Mouse (Mus musculus): ENCODE results near the gene Dpep3.
A peak's percentile ranks its signal among the peaks of the same experiment; 100 is the strongest.
"Not testable (repeated sequence)": the region's sequence is repeated elsewhere in the genome, so short reads cannot be mapped to it uniquely, and the experiment has no call there.

Gene Dpep3

DNA sequence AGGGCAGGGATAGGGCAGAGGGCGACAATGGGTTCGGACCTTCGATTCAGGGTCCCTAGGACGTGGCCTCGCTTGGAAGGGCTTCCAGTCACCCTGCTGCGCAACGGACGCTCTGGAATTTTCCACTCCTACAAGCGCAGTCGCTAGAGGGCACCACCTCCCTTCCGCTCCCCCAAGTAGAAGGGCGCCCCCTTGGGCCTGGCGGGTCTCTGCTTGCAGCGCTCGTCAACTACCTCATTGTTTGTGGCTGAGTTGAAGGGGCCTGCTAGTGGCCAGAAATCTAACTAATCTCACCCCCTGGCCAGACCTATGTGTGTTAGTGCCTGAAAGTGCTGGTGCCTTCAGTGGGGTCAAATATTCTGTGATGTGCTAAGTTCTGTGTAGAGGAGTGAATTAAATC, at the start of gene Dpep3:
Dpep3 (minus strand) TSS at position 105 of the 400 bp plus-strand sequence.
- DNase-seq (ENCODE audit: extremely low spot score, low read depth, low spot score), result no peak

DNA sequence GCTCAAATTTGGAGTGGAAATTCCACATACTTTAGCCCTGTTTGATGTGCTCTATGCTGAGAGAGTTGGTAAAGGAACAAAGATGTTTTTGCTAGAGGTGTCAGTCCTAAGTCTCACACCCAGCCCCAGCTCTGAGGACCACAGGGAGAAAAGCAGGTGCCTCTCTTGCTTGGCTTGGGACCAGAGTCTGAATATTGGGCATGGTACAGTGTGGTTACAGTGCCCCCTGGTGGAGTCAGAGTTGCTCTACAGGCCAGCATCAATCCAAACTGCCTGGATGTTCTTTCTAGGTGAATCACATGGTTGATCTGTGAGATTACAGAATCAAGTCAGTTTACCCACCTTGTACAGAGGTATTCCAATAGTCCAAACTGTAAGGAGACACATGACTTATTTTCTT, 43.3 kb upstream of the Dpep3 start:
- DNase-seq (ENCODE audit: extremely low spot score, low read depth, low spot score), result peak; percentile 57

DNA sequence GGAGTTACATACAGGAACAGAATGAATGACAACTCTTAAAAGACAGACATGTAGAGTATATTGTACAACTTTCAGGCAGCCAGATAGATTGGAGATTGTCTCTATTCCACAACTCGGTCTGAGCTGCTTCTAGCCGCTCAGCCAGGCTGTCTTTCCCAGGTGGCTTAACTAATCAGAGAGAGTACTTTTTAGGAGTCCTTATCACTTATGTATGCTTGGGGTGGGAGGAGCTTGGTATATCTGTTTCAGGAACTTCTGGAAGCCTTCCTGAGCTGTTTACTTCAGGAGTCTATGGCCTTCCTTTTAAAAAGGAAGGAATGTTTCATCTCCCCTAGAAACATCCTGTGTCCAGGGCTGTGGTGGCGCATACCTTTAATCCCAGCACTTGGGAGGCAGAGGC, 38.8 kb upstream of the Dpep3 start:
- DNase-seq (ENCODE audit: extremely low spot score, low read depth, low spot score), result no peak

DNA sequence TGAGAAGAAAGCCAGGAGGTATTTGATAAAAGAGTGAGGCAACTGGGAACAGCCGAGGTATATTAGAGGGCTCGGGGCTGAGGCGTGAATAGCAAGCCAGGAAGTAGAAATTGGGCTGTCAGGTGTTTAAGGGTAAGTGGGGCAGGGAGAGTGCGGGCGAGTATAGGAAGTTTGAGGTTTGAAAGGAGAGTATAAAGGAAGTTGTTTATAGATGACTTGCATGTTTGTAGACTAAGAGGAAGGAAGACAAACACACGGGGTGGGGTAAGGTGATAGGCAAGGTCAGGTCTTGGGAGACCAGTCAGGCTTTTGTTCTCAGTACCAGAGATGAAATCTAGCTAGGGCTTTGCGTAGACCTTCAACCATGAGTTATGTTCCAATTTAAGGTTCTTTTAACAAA, 37.9 kb upstream of the Dpep3 start:
- no peak for DNase-seq (ENCODE audit: extremely low spot score, low read depth, low spot score)

DNA sequence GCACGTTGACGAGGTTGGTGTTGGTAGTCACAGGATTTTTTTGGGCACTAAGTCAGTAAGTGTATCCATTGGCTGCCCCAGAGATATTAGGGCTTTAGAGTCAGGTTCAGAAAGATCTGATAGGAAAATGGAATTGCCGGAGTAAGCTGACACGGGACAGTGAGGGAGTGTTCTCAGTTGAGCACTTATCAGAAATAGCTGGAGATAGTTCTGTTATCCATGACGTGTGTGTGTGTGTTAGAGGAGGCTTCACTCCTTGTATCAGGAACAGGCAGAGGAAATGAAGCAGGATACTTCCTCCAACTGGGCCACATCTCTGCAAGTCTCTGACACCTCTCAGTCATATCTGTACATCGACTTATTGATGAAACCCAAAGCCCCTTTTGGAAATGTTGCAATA, 37.1 kb upstream of the Dpep3 start:
- DNase-seq (ENCODE audit: extremely low spot score, low read depth, low spot score), result no peak

DNA sequence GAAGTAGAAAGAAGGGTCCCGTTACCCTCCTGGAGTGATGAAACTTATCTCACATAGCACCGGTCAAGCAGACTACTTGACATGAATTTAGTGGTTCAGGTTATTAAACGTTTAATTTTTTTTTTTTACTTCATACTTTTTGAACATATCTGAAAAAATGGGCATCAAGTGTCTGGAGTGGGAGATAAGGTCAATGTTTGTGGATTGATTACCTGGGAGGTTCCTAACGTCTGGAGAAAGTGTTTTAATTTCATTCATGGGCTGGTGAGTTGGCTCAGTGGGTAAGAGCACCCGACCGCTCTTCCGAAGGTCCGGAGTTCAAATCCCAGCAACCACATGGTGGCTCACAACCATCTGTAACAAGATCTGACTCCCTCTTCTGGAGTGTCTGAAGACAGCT, 33.0 kb upstream of the Dpep3 start:
- not testable (repeated sequence) for DNase-seq (ENCODE audit: extremely low spot score, low read depth, low spot score)

DNA sequence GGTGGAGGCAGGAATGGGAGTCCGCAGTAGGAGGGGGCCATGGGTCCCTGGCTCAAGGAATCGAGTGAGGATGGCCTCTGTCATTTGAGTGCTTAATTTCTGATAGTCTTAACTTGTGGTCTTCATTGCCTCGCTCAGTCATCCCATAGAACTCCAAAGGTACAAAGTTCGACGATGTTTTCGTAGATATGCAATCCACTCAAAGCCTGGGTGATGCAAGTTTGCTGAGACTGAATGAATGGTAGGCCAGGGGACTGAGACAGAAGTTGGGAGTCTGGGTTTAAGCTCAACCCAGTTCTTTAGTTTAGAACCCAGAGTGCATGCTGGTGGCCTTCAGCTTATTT, 32.4 kb upstream of the Dpep3 start, which contains the start of gene Ddx28:
Ddx28 (minus strand) TSS at position 240 of the 344 bp plus-strand sequence.
- DNase-seq (ENCODE audit: extremely low spot score, low read depth, low spot score), result no peak

DNA sequence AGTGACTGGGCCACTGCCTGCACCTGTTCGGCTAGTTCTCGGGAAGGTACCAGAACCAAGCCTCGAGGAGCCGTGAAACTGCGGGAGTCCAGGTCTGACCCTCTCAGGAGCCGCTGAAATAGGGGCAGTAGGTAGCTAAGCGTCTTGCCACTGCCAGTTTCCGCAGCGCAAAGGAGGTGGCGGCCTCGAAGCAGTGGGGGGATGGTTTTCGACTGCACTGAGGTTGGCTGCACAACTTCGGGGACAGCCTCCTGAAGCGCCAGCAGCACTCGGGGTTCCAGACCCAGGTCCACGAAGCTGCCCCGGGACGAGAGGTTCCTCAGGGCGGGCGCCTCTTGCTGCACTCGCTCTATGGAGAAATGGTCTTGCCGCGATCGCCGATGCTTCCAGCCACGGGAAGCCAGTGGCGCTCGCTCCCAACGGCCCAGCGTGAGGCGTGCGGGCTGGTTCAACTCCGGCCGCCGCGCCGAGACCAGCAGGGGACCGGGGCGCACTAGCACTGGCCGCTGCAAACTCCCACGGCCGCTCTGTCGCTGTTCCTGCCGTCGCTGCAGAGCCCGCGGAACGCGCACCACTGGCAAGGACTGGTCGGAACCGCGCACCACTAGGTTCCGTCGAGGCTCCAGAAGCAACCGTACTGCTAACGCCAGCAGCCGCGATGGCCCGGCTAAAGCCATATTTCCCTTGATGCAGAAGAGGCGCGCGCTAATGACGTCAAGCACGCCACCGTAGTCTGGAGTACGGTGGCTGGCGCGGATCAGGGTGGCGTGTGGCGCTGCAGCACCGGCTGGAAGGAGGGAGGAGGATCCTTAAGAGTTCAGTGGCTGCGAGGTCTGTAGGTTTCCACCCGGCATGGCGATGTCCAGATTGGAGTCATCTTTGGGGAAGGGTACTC, 31.8 kb upstream of the Dpep3 start:
- DNase-seq (ENCODE audit: extremely low spot score, low read depth, low spot score), result peak; percentile 83

DNA sequence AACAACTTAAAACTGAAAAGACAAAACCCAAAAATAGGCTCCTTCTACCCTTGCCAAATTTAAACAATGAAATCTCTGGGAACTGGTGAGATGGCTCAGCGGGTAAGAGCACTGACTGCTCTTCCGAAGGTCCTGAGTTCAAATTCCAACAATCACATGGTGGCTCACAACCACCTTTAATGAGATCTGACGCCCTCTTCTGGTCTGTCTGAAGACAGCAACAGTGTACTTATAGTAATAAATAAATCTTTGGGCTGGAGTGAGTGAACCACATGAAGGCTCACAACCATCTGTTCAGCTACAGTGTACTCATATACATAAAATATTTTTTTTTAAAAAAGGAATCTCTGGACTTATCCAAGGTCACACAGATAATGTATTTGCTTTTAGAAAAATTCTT, 28.7 kb upstream of the Dpep3 start:
- DNase-seq (ENCODE audit: extremely low spot score, low read depth, low spot score), result not testable (repeated sequence)

DNA sequence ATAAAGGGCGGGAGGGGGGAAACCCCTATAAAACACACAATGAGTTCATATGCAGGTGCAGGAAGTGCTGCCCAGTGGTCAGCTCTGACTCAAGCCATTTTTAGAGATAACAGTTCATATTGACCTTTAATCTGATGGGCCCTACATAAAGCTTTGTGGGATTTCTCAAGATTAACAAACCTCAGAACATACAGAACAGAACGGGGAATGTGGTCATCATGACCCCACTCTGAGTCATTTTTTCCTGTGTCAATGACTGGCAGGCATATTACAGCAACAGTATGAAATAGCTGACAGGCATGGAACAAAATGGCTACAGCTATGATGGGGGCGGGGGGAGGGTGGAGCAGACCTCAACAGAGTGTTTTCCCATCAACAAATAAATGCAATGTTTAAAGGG, 27.9 kb upstream of the Dpep3 start:
- no peak for DNase-seq (ENCODE audit: extremely low spot score, low read depth, low spot score)

DNA sequence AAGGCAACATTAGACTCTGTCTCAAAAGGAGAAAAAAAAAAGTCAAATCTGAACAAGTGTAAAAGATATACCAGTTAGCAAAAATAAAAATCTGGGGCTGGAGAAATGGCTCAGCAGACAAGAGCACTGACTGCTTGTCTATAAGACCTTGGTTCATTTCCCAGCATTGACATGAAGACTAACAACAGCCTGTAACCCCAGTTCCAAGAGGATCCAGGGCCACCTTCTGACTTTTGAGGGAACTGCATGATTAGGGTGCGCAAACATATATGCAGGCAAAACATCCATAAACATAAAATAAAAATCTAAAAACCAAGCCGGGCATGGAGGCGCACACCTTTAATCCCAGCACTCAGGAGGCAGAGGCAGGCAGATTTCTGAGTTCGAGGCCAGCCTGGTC, 27.2 kb upstream of the Dpep3 start:
- DNase-seq (ENCODE audit: extremely low spot score, low read depth, low spot score), result no peak

DNA sequence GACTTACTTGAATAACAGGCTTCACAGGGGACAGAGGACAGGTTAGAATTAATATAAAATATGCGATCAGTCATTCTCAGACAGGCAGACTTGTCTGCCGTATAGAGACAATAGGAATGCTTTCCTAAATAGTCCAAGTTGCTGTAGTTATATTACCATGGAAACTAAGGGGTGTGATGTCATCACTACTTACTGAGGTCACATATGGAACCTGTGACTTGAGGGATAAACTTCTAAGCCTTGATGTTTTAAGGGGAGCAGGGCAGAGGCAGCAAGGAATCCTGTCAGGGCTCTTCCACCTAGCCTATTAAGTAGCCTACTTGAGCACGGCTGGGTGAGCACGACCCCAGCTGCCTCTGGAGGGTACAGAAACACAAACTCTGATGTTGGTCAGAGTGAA, 26.6 kb upstream of the Dpep3 start, which contains the start of gene Dpep2nb:
Dpep2nb (minus strand) TSS at position 101 of the 400 bp plus-strand sequence.
- no peak for DNase-seq (ENCODE audit: extremely low spot score, low read depth, low spot score)

DNA sequence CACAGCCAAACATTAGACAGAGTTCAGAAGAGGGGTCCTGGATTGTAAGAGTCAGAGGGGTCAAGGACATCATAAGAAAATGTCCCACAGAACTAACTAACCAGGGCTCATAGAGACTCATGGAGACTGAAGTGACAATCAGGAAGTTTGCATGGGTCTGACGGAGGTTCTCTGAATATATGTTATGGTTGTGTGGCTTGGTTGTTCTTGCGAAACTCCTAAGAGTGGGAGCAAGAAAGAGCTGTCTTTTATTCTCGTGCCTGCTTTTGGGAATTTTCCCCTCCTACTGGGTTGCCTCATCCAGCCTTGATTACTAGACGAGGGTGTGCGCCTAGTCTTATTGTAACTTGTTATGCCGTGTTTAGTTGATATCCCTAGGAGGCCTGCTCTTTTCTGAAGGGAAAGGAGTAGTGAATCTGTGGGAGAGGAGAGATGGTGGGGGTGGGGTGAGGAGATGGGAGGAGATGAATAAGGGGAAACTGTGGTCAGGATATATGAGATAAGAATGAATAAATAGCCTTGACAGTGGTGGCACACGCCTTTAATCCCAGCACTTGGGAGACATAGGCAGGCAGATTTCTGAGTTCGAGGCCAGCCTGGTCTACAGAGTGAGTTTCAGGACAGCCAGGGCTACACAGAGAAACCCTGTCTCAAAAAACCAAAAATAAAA, 25.4 kb upstream of the Dpep3 start:
- DNase-seq (ENCODE audit: extremely low spot score, low read depth, low spot score), result no peak

DNA sequence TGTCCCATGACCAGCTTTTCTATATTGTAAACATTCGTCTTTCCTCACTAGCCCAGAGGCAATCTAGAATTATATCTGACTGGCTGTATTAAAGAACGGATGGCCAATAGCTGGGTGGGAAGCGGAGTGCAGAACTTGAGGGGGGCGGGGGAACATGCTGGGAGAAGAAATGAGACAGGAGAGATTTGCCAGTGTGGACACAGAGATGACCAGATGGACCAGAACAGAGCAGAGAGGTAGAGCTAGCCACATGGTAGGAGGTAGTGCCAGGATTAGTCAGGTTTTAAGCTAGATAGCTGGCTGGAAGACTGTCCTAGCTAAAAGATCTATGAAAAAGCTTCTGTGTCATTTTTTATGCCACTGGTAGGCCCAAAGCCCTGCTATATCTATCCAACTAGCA, 22.7 kb upstream of the Dpep3 start:
- no peak for DNase-seq (ENCODE audit: extremely low spot score, low read depth, low spot score)

DNA sequence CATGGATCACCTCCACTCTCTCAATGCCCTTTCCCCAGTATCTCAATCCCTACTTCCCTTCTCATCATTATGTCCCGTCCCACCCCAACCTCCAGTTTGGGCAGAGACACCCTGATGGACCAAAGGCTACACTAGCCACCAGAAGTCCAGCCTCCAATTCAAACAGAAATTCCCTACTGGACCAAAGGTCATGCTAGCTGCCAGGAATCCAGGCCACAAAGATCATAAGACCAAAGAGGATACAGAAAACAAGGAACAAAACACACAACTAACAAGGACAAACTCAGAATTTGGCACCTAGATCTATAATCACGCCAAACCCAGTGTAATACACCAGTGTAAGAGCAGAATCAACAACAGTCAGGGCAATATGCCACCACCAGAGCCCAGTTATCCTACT, 19.7 kb upstream of the Dpep3 start:
- DNase-seq (ENCODE audit: extremely low spot score, low read depth, low spot score), result no peak

DNA sequence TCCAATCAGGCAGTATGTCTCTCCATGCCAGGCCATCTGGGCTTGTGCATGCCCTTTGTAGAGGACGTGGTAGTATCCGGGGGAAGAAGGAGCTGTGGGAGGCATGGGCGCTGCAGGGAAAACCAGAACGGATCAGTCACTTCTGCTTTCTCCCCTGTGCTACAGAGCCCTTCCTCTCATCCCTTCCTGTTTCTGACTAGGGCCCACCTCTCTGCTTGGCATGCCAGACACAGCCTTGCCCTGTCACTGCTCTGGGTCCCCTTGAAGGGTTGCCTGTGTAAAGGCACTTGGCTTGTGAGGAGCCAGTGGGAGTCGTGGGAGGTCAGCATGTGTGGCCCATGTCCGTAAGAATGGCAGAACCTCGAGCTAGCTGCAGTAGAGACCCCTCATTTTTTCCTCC, 17.1 kb upstream of the Dpep3 start:
- no peak for DNase-seq (ENCODE audit: extremely low spot score, low read depth, low spot score)

DNA sequence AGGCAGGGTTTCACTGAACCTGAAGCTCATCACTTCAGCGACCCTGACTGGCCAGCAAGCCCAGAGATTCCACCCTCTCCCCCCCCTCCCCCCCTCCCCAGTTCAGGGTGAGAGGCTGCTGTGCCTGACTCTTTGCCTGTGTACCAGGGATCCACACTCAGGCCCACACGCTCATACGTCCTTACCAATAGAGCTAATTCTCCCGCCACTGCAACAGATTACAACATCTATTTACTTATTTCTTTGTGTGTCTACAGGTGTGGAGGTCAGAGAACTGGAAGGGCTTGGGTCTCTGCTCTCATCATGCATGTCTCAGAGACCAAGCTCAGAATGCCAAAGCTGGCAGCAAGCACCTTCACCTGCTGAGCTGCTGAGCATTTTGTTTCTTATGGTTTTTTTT, 14.0 kb upstream of the Dpep3 start:
- DNase-seq (ENCODE audit: extremely low spot score, low read depth, low spot score), result no peak

DNA sequence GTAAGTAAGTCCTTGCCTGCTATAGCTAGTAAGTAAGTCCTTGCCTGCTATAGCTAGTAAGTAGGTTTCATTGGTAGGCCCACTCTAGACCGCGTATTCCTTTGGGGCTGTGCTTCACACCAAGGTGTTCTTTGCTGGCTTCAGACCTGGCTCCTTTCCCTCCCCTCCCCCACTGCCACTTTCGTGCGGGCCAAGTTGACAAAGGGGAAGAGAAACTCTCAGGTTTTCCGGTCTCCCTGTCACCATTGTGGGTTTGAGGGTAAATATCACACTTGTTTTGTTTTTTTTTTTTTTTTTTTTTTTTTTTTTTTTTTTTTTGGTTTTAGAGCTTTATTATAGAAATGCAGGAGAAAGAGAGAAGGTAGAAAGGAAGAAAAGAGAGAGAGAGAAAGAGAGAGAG, 13.3 kb upstream of the Dpep3 start:
- no peak for DNase-seq (ENCODE audit: extremely low spot score, low read depth, low spot score)

DNA sequence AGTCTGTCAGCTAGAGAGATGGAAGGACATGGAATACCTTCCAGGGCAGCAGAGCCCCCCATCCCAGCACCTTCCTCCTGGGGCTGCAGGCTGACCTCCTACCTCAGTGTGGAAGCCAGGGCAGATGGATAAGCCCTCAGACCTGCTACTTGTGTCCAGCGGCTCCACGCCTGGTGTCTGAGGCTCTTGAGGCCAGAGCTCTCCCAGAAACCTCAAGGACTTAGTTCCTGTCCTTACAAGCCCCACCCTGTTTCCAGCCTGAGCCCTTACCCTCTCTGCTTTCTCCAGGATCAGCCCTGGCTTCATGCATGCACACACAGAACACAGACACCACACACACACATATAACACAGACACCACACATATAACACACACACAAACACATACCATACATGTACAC, 12.3 kb upstream of the Dpep3 start:
- no peak for DNase-seq (ENCODE audit: extremely low spot score, low read depth, low spot score)

DNA sequence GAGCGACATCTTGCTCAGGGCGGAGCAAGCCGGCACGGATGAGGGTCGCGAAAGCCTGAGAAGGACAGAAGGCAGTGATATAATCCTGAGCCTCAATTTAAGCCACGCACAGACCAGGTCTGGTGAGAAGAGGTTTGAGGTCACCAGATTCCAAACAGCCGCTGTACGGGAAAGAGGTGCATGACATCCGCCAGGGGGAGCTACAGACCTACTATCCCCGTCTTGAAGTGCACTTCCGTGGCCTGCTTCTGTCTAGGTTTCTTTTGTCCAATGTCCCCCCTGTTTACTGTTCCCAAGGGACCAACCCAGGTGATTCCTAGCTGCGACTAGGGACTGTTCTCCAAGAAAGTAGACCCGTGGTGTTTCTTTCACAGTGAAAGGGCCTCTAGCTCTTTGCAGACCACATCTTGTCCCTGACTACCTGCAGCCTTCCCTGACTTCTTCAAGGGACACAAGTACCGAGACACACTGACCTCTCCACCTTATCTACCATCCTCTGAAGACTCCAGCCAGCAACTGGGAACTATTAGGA, 11.7 kb upstream of the Dpep3 start, which contains the start of gene Dus2:
Dus2 (plus strand) TSS at position 482 of the 532 bp plus-strand sequence.
- DNase-seq (ENCODE audit: extremely low spot score, low read depth, low spot score), result peak; percentile 79

DNA sequence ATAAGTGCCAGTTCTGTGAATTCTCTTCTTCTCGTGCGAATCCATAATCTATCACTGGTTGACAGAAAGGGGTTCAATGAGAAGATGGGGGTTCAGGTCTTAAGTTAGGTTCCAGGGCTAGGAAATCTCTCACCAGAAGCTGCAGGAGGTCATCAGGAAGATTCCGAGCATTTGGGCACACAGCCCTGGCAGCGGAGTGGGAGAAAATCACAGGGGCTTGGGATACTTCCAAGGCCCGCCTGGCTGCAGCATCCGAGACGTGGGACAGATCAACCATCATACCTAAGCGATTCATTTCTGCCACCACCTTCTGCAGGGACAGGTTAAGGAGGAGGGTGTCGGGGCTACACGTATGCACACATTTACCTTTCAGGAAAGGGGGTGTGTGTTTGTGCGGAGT, 9.3 kb upstream of the Dpep3 start:
- DNase-seq (ENCODE audit: extremely low spot score, low read depth, low spot score), result no peak

DNA sequence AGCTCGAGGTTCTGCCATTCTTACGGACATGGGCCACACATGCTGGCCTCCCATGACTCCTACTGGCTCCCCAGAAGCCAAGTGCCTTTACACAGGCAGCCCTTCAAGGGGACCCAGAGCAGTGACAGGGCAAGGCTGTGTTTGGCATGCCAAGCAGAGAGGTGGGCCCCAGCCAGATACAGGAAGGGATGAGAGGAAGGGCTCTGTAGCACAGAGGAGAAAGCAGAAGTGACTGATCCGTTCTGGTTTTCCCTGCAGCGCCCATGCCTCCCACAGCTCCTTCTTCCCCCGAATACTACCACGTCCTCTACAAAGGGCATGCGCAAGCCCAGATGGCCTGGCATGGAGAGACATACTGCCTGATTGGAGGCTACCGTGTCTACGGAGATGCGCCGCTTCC, 4.2 kb upstream of the Dpep3 start:
- not testable (repeated sequence) for DNase-seq (ENCODE audit: extremely low spot score, low read depth, low spot score)

All from hindlimb bud, embryonic 11.5 days (tissue).